Mouse (Mus musculus): ENCODE data around the gene Msi2.

DNA sequence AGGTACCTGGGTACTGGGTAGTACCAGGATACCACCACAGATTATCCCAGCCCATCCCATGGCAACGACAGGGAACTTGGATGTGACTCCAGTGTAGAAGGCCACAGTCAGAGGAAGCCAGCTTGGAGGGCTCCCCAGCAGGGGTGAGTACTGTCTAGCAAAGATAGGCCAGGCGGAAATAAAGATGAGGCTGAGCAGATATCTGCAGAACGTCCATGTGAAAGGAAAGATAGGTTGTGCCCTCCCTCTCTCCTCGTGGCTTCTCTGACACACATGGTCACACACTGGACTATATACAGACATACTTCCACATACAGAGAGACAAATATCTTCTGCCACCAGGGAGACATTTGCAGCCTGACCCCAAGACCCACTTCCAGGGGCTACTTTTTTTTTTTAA lies 350.8 kb downstream of the Msi2 start:
- no peak for TF ChIP-seq CTCF (conservative IDR thresholded peaks at IDR 0.05; ENCODE audit: low read length)
- no peak for TF ChIP-seq POU5F1 (IDR thresholded peaks at IDR 0.05; ENCODE audit: borderline replicate concordance, low read length)
- TF ChIP-seq NANOG (IDR thresholded peaks at IDR 0.05; ENCODE audit: borderline replicate concordance, low read length): no peak

All from E14TG2a.4 (cell line).